Mouse (Mus musculus): ENCODE results near the gene Ube2l3.
A peak's percentile ranks its signal among the peaks of the same experiment; 100 is the strongest.
"Not testable (repeated sequence)": the region's sequence is repeated elsewhere in the genome, so short reads cannot be mapped to it uniquely, and the experiment has no call there.

Ube2l3 gene

GRCm38 (mm10) chr16:17208389-17209361, 6.2 kb upstream of the Ube2l3 start, which contains the start of gene Rimbp3:
Gene Rimbp3 (plus strand): TSS chr16:17208603.
- peak; percentile 95 for DNase-seq (ENCODE audit: low spot score)

GRCm38 (mm10) chr16:17204990-17205389, 2.5 kb upstream of the Ube2l3 start:
- DNase-seq (ENCODE audit: low spot score), result peak; percentile 69

- DNase-seq (ENCODE audit: low spot score), result no peak
These were observed 472 bp downstream of the Ube2l3 start for GRCm38 (mm10) chr16:17201977-17202376.

GRCm38 (mm10) chr16:17200953-17201707, 1.3 kb downstream of the Ube2l3 start:
- peak; percentile 93 for DNase-seq (ENCODE audit: low spot score)

- no peak for DNase-seq (ENCODE audit: low spot score)
These were observed 2.1 kb downstream of the Ube2l3 start for GRCm38 (mm10) chr16:17200121-17200952.

- no peak for DNase-seq (ENCODE audit: low spot score)
These were observed 8.6 kb downstream of the Ube2l3 start for GRCm38 (mm10) chr16:17193823-17194222.

- DNase-seq (ENCODE audit: low spot score), result no peak
These were observed 17.0 kb downstream of the Ube2l3 start for GRCm38 (mm10) chr16:17185475-17185874.

- no peak for DNase-seq (ENCODE audit: low spot score)
These were observed 19.4 kb downstream of the Ube2l3 start for GRCm38 (mm10) chr16:17183003-17183402.

- DNase-seq (ENCODE audit: low spot score), result no peak
These were observed 20.3 kb downstream of the Ube2l3 start for GRCm38 (mm10) chr16:17182136-17182535.

- no peak for DNase-seq (ENCODE audit: low spot score)
These were observed 21.1 kb downstream of the Ube2l3 start for GRCm38 (mm10) chr16:17181382-17181781.

- no peak for DNase-seq (ENCODE audit: low spot score)
These were observed 22.7 kb downstream of the Ube2l3 start for GRCm38 (mm10) chr16:17179706-17180105.

GRCm38 (mm10) chr16:17177623-17178170, 24.8 kb downstream of the Ube2l3 start:
- no peak for DNase-seq (ENCODE audit: low spot score)

GRCm38 (mm10) chr16:17175765-17176164, 26.7 kb downstream of the Ube2l3 start:
- DNase-seq (ENCODE audit: low spot score), result no peak

- DNase-seq (ENCODE audit: low spot score), result no peak
These were observed 34.4 kb downstream of the Ube2l3 start for GRCm38 (mm10) chr16:17168049-17168448.

GRCm38 (mm10) chr16:17167179-17167578, 35.3 kb downstream of the Ube2l3 start:
- DNase-seq (ENCODE audit: low spot score), result no peak

GRCm38 (mm10) chr16:17165478-17165877, 37.0 kb downstream of the Ube2l3 start:
- not testable (repeated sequence) for DNase-seq (ENCODE audit: low spot score)

- no peak for DNase-seq (ENCODE audit: low spot score)
These were observed 48.1 kb downstream of the Ube2l3 start for GRCm38 (mm10) chr16:17154346-17154745.

GRCm38 (mm10) chr16:17151874-17152273, 50.6 kb downstream of the Ube2l3 start:
- DNase-seq (ENCODE audit: low spot score), result no peak

GRCm38 (mm10) chr16:17150520-17151258, 51.8 kb downstream of the Ube2l3 start:
- DNase-seq (ENCODE audit: low spot score), result no peak

GRCm38 (mm10) chr16:17148084-17148483, 54.4 kb downstream of the Ube2l3 start:
- DNase-seq (ENCODE audit: low spot score), result peak; percentile 76
